Mouse (Mus musculus) heart, embryonic 12.5 days (tissue): ENCODE data around the gene Nenf. TPM values are rescaled to one million over a fixed set of nuclear protein-coding genes. Genes with fewer than 3 reads are reported as not detected.

Experiments used
- ATAC-seq: fragments of 200-750 bp; cut with Nextera tagmentation; 2 replicates; pipeline ENCODE4 v1.8.0; 2017; ENCODE audit warnings: moderate TSS enrichment, moderate library complexity; ENCODE audit not compliant: insufficient number of reproducible peaks, low FRiP score
- H3K27ac ChIP-seq: fragments of 300-500 bp; sonication (generic); 2 replicates; pipeline ENCODE4 v1.5.1; 2016; ENCODE audit warnings: mild to moderate bottlenecking, moderate library complexity; ENCODE audit not compliant: poor library complexity, severe bottlenecking
- H3K27me3 ChIP-seq: fragments of 300-500 bp; sonication (generic); replicated peaks from 2 replicates; pipeline ENCODE4 v1.6.1; 2016; ENCODE audit warnings: mild to moderate bottlenecking, moderate library complexity
- H3K36me3 ChIP-seq: fragments of 300-500 bp; sonication (generic); 2 replicates; pipeline ENCODE4 v1.6.1; 2016; ENCODE audit warnings: mild to moderate bottlenecking, moderate library complexity
- H3K4me1 ChIP-seq: fragments of 300-500 bp; sonication (generic); replicated peaks from 2 replicates; pipeline ENCODE4 v1.6.1; 2016; ENCODE audit warnings: mild to moderate bottlenecking
- H3K4me2 ChIP-seq: fragments of 300-500 bp; sonication (generic); 2 replicates; pipeline ENCODE4 v1.6.1; 2016; ENCODE audit warnings: mild to moderate bottlenecking, moderate library complexity
- H3K4me3 ChIP-seq: fragments of 300-500 bp; sonication (generic); 2 replicates; pipeline ENCODE4 v1.5.1; 2016; ENCODE audit warnings: mild to moderate bottlenecking
- H3K9ac ChIP-seq: fragments of 300-500 bp; sonication (generic); 2 replicates; pipeline ENCODE4 v1.6.1; 2016; ENCODE audit warnings: mild to moderate bottlenecking, moderate library complexity
- H3K9me3 ChIP-seq: fragments of 300-500 bp; sonication (generic); replicated peaks from 2 replicates; pipeline ENCODE4 v1.6.1; 2016; ENCODE audit warnings: mild to moderate bottlenecking, moderate library complexity
- WGBS: fragments of 180-500 bp; shearing (Covaris S2); methylation state at CpG from one replicate; pipeline ENCODE4 v1.1.7; 2016; 5-methylcytosine and 5-hydroxymethylcytosine counted together
- polyA plus RNA-seq: library from polyadenylated mRNA; unstranded; fragments of >200 nt; fragmentation: Nextera tagmentation; extraction: Ambion mirVana; gene quantifications from 2 replicates; pipeline ENCODE4 v1.2.1, GENCODE M21; 2016

Gene Nenf
- polyA plus RNA-seq, 1 experiment from 2014 or later: 105 TPM

GRCm38 (mm10) chr1:191283110-191284040, 34.6 kb downstream of the Nenf start:
- H3K4me1 ChIP-seq: no peaks in the 10 kb centered on the region
- no peaks in the 10 kb centered on the region for H3K36me3 ChIP-seq
- H3K4me2 ChIP-seq: no peak overlapping the region
- H3K9ac ChIP-seq: no peak overlapping the region
- no peak for ATAC-seq
- no peaks in the 10 kb centered on the region for H3K9me3 ChIP-seq
- H3K27me3 ChIP-seq: no peaks in the 10 kb centered on the region
- no peak overlapping the region for H3K27ac ChIP-seq
- 83% methylated on average over 13 of the region's 13 CpGs for WGBS
- H3K4me3 ChIP-seq: no peak overlapping the region

- Histone ChIP-seq H3K4me1 (peaks cover 7% of the 10 kb centered on the region), H3K27ac (no peak overlapping the region), H3K9me3 (no peaks in the 10 kb centered on the region), H3K9ac (no peak overlapping the region), H3K4me2 (no peak overlapping the region), H3K27me3 (no peaks in the 10 kb centered on the region), H3K36me3 (no peaks in the 10 kb centered on the region), H3K4me3 (no peak overlapping the region)
- WGBS: 88% methylated on average over 1 of the region's 1 CpGs
- no peak for ATAC-seq
Measured at GRCm38 (mm10) chr1:191282319-191282718, 35.7 kb downstream of the Nenf start.

- WGBS: 68% methylated on average over 7 of the region's 7 CpGs
- Histone ChIP-seq H3K27me3 (no peaks in the 10 kb centered on the region; the same call in 1 of the 2 replicates), H3K4me1 (peaks cover 14% of the 10 kb centered on the region), H3K9ac (no peak overlapping the region), H3K36me3 (no peaks in the 10 kb centered on the region), H3K4me2 (no peak overlapping the region), H3K9me3 (no peaks in the 10 kb centered on the region), H3K4me3 (no peak overlapping the region), H3K27ac (no peak overlapping the region)
- no peak for ATAC-seq
Measured at GRCm38 (mm10) chr1:191281171-191281570, 36.8 kb downstream of the Nenf start.

- H3K9ac ChIP-seq: no peak overlapping the region
- peaks cover 14% of the 10 kb centered on the region for H3K4me1 ChIP-seq
- H3K36me3 ChIP-seq: no peaks in the 10 kb centered on the region
- ATAC-seq: no peak
- no peak overlapping the region for H3K4me2 ChIP-seq
- 76% methylated on average over 4 of the region's 4 CpGs for WGBS
- no peak overlapping the region for H3K27ac ChIP-seq
- H3K4me3 ChIP-seq: no peak overlapping the region
- H3K27me3 ChIP-seq: no peaks in the 10 kb centered on the region; the same call in 1 of the 2 replicates
- H3K9me3 ChIP-seq: no peaks in the 10 kb centered on the region
Measured at GRCm38 (mm10) chr1:191278324-191278723, 39.7 kb downstream of the Nenf start.

GRCm38 (mm10) chr1:191277549-191278059, 40.4 kb downstream of the Nenf start:
- Histone ChIP-seq H3K27me3 (no peaks in the 10 kb centered on the region; the same call in 1 of the 2 replicates), H3K4me1 (peaks cover 14% of the 10 kb centered on the region), H3K36me3 (no peaks in the 10 kb centered on the region), H3K9ac (no peak overlapping the region), H3K4me3 (no peak overlapping the region), H3K27ac (no peak overlapping the region), H3K9me3 (no peaks in the 10 kb centered on the region), H3K4me2 (no peak overlapping the region)
- ATAC-seq: no peak; the same call in 1 of the 2 replicates
- 69% methylated on average over 14 of the region's 14 CpGs for WGBS

GRCm38 (mm10) chr1:191276181-191276580, 41.8 kb downstream of the Nenf start:
- 86% methylated on average over 7 of the region's 7 CpGs for WGBS
- ATAC-seq: no peak
- H3K9me3 ChIP-seq: no peaks in the 10 kb centered on the region
- H3K4me1 ChIP-seq: peaks cover 14% of the 10 kb centered on the region
- no peaks in the 10 kb centered on the region for H3K36me3 ChIP-seq
- H3K9ac ChIP-seq: no peak overlapping the region
- H3K4me3 ChIP-seq: no peak overlapping the region
- no peak overlapping the region for H3K4me2 ChIP-seq
- H3K27me3 ChIP-seq: no peaks in the 10 kb centered on the region; the same call in 1 of the 2 replicates
- H3K27ac ChIP-seq: no peak overlapping the region

- no peaks in the 10 kb centered on the region; the same call in 1 of the 2 replicates for H3K27me3 ChIP-seq
- no peaks in the 10 kb centered on the region for H3K36me3 ChIP-seq
- H3K27ac ChIP-seq: no peak overlapping the region
- WGBS: 4% methylated on average over 12 of the region's 12 CpGs
- ATAC-seq: peak; percentile 56
- H3K4me2 ChIP-seq: no peak overlapping the region
- no peak overlapping the region for H3K9ac ChIP-seq
- no peak overlapping the region for H3K4me3 ChIP-seq
- H3K9me3 ChIP-seq: no peaks in the 10 kb centered on the region
- peaks cover 14% of the 10 kb centered on the region for H3K4me1 ChIP-seq
Measured at GRCm38 (mm10) chr1:191275527-191275926, 42.5 kb downstream of the Nenf start.

GRCm38 (mm10) chr1:191272660-191273059, 45.3 kb downstream of the Nenf start:
- Histone ChIP-seq H3K27me3 (no peaks in the 10 kb centered on the region; the same call in 1 of the 2 replicates), H3K9me3 (no peaks in the 10 kb centered on the region), H3K27ac (no peak overlapping the region), H3K4me3 (no peak overlapping the region), H3K4me1 (peaks cover 34% of the 10 kb centered on the region), H3K36me3 (no peaks in the 10 kb centered on the region), H3K4me2 (no peak overlapping the region), H3K9ac (no peak overlapping the region)
- WGBS: 77% methylated on average over 3 of the region's 3 CpGs
- ATAC-seq: no peak

GRCm38 (mm10) chr1:191269648-191269952, 48.4 kb downstream of the Nenf start:
- Histone ChIP-seq H3K9me3 (no peaks in the 10 kb centered on the region), H3K4me2 (peak overlapping the region; percentile 25), H3K27ac (peak overlapping the region; percentile 85), H3K9ac (peak overlapping the region; percentile 10), H3K4me1 (peaks cover 24% of the 10 kb centered on the region), H3K36me3 (no peaks in the 10 kb centered on the region), H3K27me3 (no peaks in the 10 kb centered on the region), H3K4me3 (no peak overlapping the region)
- 33% methylated on average over 8 of the region's 8 CpGs for WGBS
- 0 out of 2 replicates have a peak, but pooled peaks have one; percentile 33 for ATAC-seq

GRCm38 (mm10) chr1:191268797-191269647, 49.0 kb downstream of the Nenf start:
- peaks cover 24% of the 10 kb centered on the region for H3K4me1 ChIP-seq
- H3K27ac ChIP-seq: peak overlapping the region; percentile 85
- no peaks in the 10 kb centered on the region for H3K27me3 ChIP-seq
- peak overlapping the region; percentile 25 for H3K4me2 ChIP-seq
- H3K36me3 ChIP-seq: no peaks in the 10 kb centered on the region
- H3K9ac ChIP-seq: peak overlapping the region; percentile 10
- no peaks in the 10 kb centered on the region for H3K9me3 ChIP-seq
- H3K4me3 ChIP-seq: no peak overlapping the region
- no peak for ATAC-seq
- WGBS: 37% methylated on average over 5 of the region's 5 CpGs

- H3K27ac ChIP-seq: no peak overlapping the region
- no peak for ATAC-seq
Measured at GRCm38 (mm10) chr1:191267856-191268255, 50.1 kb downstream of the Nenf start.

More at GRCm38 (mm10) chr1:191267856-191268255, 50.1 kb downstream of the Nenf start:
- Histone ChIP-seq H3K4me3 (no peak overlapping the region), H3K36me3 (no peaks in the 10 kb centered on the region), H3K9me3 (no peaks in the 10 kb centered on the region), H3K9ac (no peak overlapping the region), H3K27me3 (no peaks in the 10 kb centered on the region), H3K4me2 (no peak overlapping the region), H3K4me1 (peaks cover 24% of the 10 kb centered on the region)
- WGBS: 38% methylated on average over 5 of the region's 5 CpGs
